Mouse (Mus musculus): ENCODE measurements at regions not wholly inside any gene's neighbourhood (a gene's known extent, or its start where the extent isn't known, plus 50 kb on each side); places are given as distances from the start of the nearest gene placed in this dataset.

DNA sequence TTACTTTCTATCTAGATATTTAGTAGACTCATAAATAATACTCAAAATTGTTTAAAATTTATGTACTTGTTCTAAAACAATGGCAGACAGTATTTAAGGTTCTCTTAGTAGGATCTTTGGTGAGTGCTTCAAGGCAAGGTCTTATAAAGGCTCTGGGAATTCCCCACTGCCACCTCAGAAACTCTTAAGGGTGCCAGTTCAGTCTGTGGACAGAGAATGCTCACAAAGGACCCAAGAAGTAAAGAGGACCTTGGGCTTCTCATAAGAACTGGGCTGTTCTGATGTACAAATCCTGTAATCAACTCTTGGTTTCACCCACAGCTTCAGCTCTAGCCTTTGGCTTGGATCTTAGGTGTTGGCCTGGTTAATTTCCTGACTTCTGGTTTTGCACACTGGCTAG, 358.8 kb upstream of the Zeb2 start:
- TF ChIP-seq POLR2A (IDR thresholded peaks at IDR 0.05; ENCODE audit: borderline replicate concordance, control insufficient read depth, low read depth, low read length) (no peak), CTCF (IDR thresholded peaks at IDR 0.05; ENCODE audit: control insufficient read depth, insufficient read depth, low read length) (no peak)
